Mouse (Mus musculus) megakaryocyte-erythroid progenitor cell, adult 5 weeks (primary cell): ENCODE data around the gene Ccdc65. TPM values are rescaled to one million over a fixed set of nuclear protein-coding genes. Genes with fewer than 3 reads are reported as not detected.

ENCODE experiments used
- polyA plus RNA-seq: library from polyadenylated mRNA; stranded (reverse); fragments of >175 nt; gene quantifications from 2 replicates; pipeline ENCODE4 v1.2.3, GENCODE M21; 2012

The Ccdc65 gene
- polyA plus RNA-seq = not detected in 2 replicates

DNA sequence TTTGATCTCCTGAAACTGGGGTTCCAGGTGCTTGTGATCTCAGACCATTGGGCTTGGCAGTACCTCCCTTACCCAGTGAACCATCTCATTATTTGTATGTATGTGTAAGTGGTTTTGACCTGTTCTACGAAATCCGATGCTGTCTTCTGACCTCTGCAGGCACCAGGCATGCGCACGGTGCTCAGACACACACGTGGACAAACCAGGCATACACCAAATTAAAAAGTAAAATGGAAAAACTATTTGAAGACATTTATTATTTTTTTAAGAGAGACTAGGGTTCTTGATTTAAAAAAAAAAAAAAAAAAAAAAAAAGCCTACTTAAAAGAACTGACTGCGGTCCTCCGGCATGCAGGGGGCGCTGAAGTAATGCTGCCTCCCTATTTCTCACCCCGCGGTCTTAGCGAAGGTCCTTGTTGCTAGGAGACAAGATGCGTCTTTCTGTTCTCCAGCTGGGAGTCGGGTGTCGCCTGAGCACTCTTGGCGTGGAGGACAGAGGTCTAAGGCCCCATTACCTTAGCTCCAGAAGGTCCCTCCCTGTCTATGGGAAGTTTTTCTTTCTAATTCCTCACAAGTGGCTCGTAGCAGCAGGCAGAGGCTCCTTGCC lies at the start of gene Ccdc65:
TSS of gene Ccdc65 (plus strand) at position 442 of the 607 bp plus-strand sequence.

DNA sequence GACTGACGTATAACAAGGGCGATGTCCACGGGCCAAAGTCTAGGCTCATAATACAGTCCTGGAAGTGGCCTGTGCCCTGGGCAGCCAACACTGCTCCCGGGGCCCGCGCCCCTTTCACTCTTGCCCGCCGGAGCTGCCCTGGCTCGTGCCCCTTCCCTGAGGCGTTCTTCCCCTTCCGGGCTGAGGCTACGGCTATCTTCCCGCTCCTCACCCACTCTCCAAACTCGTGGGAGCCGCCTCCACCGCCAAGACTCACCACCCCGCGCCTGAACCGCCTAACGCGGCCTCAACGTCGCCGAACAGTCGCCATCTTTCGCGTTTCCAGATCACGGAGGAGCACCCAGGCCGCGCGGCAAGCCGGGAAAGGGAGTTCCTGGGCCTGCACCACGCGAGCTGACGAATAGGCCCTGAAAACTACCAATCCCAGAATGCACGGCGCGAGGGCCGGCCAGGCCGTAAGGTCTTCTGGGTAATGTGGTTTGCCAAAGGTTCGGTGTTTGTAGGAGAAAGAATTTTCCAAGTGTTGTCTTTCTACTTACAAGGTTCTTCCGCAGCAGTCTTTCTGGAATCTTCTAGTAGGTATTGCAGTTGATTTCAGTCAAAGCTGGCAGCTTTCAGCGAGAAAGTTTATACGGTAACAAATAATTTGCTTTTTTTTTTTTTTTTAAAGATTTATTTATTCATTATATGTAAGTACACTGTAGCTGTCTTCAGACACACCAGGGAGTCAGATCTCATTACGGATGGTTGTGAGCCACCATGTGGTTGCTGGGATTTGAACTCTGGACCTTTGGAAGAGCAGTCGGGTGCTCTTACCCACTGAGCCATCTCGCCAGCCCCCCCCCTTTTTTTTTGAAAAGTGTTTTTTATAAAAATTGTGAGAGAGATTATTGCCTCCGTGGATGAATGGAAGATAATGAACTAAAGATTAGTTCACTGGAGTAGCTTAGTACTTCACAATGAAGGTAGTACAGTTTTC lies 45.2 kb upstream of the Ccdc65 start, which contains the start of gene Ddx23:
TSS of gene Ddx23 (minus strand) at position 328 of the 979 bp plus-strand sequence.

GRCm38 (mm10) chr15:98676940-98677728 lies 30.9 kb upstream of the Ccdc65 start, which contains the start of gene Rnd1:
Gene Rnd1 (minus strand): TSS chr15:98677461.

DNA sequence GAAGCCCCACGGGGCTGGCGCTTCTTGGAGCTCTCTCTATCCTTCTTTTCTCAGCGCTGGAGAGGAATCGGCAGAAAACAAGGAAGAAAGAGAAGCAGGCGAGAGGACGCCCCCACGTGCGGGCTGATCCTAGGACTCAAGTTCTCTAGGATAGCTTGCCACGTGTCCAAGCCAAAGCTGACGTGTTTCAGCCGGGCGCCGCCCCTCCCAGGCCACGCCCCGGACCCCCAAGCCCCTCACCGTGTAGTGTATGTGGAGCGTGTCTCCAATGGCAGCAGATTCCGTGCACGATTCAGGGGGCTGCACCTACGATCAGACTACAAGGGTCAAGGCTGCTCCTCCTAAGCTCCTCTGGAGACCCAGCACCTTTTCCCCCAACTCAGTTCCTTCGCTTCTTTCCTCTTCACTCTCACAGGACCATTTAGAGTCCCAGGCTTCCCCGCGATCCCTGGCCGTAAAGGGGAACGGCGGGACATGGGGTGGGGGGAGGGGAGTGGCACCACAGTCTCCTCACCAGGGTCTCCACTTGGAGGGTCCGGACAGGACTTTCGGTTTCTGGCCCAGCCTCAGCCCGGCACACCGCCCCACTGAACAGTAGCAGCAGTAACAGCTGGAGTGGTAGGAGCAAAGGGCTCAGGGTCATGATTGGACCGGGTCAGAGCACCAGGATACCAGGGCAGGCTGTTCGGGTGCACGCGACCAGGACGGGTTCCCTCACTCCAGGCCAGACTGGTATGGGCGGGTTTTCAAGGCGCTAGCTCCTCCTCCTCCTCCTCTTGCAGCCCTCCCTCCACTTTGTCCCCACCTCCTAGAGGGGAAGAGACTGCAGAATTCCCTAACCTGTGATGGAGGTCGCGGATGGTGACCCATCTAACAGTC lies 19.7 kb downstream of the Ccdc65 start, which contains the start of gene Fkbp11:
TSS of gene Fkbp11 (minus strand) at position 756 of the 879 bp plus-strand sequence.

GRCm38 (mm10) chr15:98762670-98763529 lies 54.9 kb downstream of the Ccdc65 start, which contains the start of gene Arf3:
Gene Arf3 (minus strand): TSS chr15:98763214.

Other genes starting within 250 kb of the Ccdc65 start
- gene OR5BS1P, start 238.3 kb upstream of the Ccdc65 start, polyA plus RNA-seq = not detected in 2 replicates
- not detected in 2 replicates for gene Lalba, start 225.5 kb upstream of the Ccdc65 start, polyA plus RNA-seq
- gene Olfr279, start 215.8 kb upstream of the Ccdc65 start, polyA plus RNA-seq = 0.01 TPM in 1 of 2 replicates, not detected in the other
- 39.2 and 40.8 TPM in 2 replicates for gene Kansl2, start 173.9 kb upstream of the Ccdc65 start, polyA plus RNA-seq
- 4.2 and 5.9 TPM in 2 replicates for gene Ccnt1, start 137.3 kb upstream of the Ccdc65 start, polyA plus RNA-seq
- gene 4930415O20Rik, start 137.2 kb upstream of the Ccdc65 start, polyA plus RNA-seq = not detected in 2 replicates
- gene Adcy6, start 98.1 kb upstream of the Ccdc65 start, polyA plus RNA-seq = 11.6 and 16.2 TPM in 2 replicates
- gene Cacnb3, start 77.4 kb upstream of the Ccdc65 start, polyA plus RNA-seq = 0.11 and 0.22 TPM in 2 replicates
- 81.3 and 114 TPM in 2 replicates for gene Ddx23, start 45.3 kb upstream of the Ccdc65 start, polyA plus RNA-seq
- gene Rnd1, start 30.7 kb upstream of the Ccdc65 start, polyA plus RNA-seq = 3.2 and 4.4 TPM in 2 replicates
- gene Fkbp11, start 20.0 kb downstream of the Ccdc65 start, polyA plus RNA-seq = 31.9 and 46.9 TPM in 2 replicates
- gene Arf3, start 55.0 kb downstream of the Ccdc65 start, polyA plus RNA-seq = 25.1 TPM in 2 replicates
- gene Wnt10b, start 69.9 kb downstream of the Ccdc65 start, polyA plus RNA-seq = 4.8 and 6.5 TPM in 2 replicates
- 0.12 TPM in 1 of 2 replicates, not detected in the other for gene Wnt1, start 81.7 kb downstream of the Ccdc65 start, polyA plus RNA-seq
- gene Ddn, start 101.3 kb downstream of the Ccdc65 start, polyA plus RNA-seq = 0.26 and 0.35 TPM in 2 replicates
- 127 and 129 TPM in 2 replicates for gene Prkag1, start 123.3 kb downstream of the Ccdc65 start, polyA plus RNA-seq
- 39.2 and 64.9 TPM in 2 replicates for gene Kmt2d, start 163.0 kb downstream of the Ccdc65 start, polyA plus RNA-seq
- gene Rhebl1, start 186.3 kb downstream of the Ccdc65 start, polyA plus RNA-seq = 2.7 and 2.8 TPM in 2 replicates
- not detected in 2 replicates for gene Dhh, start 190.3 kb downstream of the Ccdc65 start, polyA plus RNA-seq
- gene Lmbr1l, start 210.0 kb downstream of the Ccdc65 start, polyA plus RNA-seq = 25.8 and 31.6 TPM in 2 replicates
- 311 and 355 TPM in 2 replicates for gene Tuba1b, start 226.4 kb downstream of the Ccdc65 start, polyA plus RNA-seq
- gene Gm49450, start 245.3 kb downstream of the Ccdc65 start, polyA plus RNA-seq = 9.9 TPM in 1 of 2 replicates, not detected in the other
- 20.5 and 31.9 TPM in 2 replicates for gene Tuba1a, start 245.5 kb downstream of the Ccdc65 start, polyA plus RNA-seq